Mouse (Mus musculus): ENCODE measurements around the gene Tbc1d9. TPM values are rescaled to one million over a fixed set of nuclear protein-coding genes. Genes with fewer than 3 reads are reported as not detected.

The Tbc1d9 gene
- total and polyA plus RNA-seq, 2 experiments from 2014 or later: 0.49 to 4.3 TPM

DNA sequence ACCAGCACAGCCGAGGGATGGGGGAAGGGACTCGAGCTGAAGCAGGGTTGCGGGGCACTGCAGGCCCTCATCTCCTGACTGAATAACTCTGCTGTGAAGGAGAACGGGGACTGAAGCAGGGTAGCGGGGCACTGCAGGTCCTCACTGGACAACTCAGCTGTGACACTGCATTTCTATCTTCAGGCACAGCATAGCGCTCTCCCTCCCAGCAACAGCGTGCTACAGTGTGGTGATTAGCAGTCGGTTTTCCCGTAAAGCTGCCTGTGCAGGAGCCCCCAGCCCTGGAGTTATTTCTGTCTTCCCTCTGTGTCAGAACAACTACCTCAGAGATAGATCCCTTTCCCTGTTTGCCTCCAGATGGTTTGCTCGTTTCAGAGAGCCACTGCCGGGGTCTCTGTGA is 109.3 kb downstream of the Tbc1d9 start:
- Histone ChIP-seq H3K4me1 (ENCODE audit: control insufficient read depth, insufficient read depth) (no peaks in the 10 kb centered on the region), H3K4me2 (ENCODE audit: low read depth, low read length) (peak overlapping the region; percentile 21), H3K36me3 (replicated peaks; ENCODE audit: control insufficient read depth, insufficient read depth, low read length) (no peaks in the 10 kb centered on the region), H3K9me3 (replicated peaks; ENCODE audit: control insufficient read depth, low read length) (no peaks in the 10 kb centered on the region), H3K27me3 (ENCODE audit: control insufficient read depth, insufficient read depth, low read length) (no peaks in the 10 kb centered on the region), H3K9ac (replicated peaks; ENCODE audit: low read depth, low read length) (no peak overlapping the region), H3K27ac (ENCODE audit: low read depth) (no peak overlapping the region), H3K4me3 (ENCODE audit: low read depth, low read length) (peak overlapping the region; percentile 8; the same call in 1 of the 2 replicates)
- WGBS: 27% methylated on average over 11 of the region's 11 CpGs
- ATAC-seq (ENCODE audit: insufficient read depth, low read depth) (peak; percentile 68), DNase-seq (ENCODE audit: low spot score) (peak; percentile 12)
- TF ChIP-seq CTCF (IDR thresholded peaks at IDR 0.05; ENCODE audit: low read depth) (no peak), EP300 (IDR thresholded peaks at IDR 0.05; ENCODE audit: low read depth) (no peak)

DNA sequence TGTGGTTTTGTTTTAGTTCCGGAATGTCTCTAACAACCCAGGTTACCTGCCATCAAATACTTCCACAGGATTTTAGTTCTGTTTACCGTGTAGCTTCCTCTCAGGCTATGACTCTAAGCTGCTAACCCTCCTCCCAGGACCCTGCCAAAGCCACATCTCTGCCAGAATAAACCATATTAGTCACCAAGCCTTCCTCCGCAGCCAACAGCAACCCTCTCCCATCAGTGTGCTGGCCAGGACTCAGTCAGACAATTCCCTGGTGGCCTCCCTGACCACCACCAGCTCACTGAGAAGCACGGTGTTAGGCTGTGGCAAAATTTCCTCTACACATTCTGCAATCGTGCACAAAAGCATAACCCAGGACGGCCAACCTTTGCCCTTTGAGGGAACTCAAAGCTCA is 113.3 kb downstream of the Tbc1d9 start:
- Histone ChIP-seq H3K27me3 (ENCODE audit: control insufficient read depth, insufficient read depth, low read length) (no peaks in the 10 kb centered on the region), H3K4me1 (ENCODE audit: control insufficient read depth, insufficient read depth) (no peaks in the 10 kb centered on the region), H3K9ac (replicated peaks; ENCODE audit: low read depth, low read length) (no peak overlapping the region), H3K36me3 (replicated peaks; ENCODE audit: control insufficient read depth, insufficient read depth, low read length) (no peaks in the 10 kb centered on the region), H3K4me2 (ENCODE audit: low read depth, low read length) (no peak overlapping the region), H3K4me3 (ENCODE audit: low read depth, low read length) (no peak overlapping the region), H3K9me3 (replicated peaks; ENCODE audit: control insufficient read depth, low read length) (no peaks in the 10 kb centered on the region), H3K27ac (ENCODE audit: low read depth) (no peak overlapping the region)
- DNase-seq (ENCODE audit: low spot score) (no peak), ATAC-seq (ENCODE audit: insufficient read depth, low read depth) (no peak)
- TF ChIP-seq EP300 (IDR thresholded peaks at IDR 0.05; ENCODE audit: low read depth) (no peak), CTCF (IDR thresholded peaks at IDR 0.05; ENCODE audit: low read depth) (no peak)
- 71% methylated on average over 6 of the region's 6 CpGs for WGBS

DNA sequence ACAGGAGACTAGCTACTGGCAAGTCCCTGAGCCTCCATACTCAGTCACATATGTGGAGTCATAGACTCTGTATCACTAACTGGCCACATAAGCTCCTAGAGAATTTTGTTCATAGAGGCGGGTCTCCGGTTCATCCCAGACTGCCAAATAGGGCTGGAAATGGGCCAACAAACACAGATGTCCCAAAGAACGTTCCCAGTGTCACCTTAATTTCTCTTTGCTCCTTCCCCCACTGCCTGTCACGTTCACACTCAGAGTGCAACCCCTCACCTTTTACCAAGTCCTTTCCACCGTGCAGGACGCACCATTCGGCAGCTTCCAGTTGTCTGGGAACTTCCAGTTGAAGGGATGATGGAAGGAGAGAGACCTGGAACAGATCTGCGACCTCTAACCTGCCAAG is 120.2 kb downstream of the Tbc1d9 start:
- no peak overlapping the region for H3K4me2 ChIP-seq (ENCODE audit: low read depth, low read length)
- WGBS: 68% methylated on average over 8 of the region's 8 CpGs
- ATAC-seq (ENCODE audit: insufficient read depth, low read depth) (no peak), DNase-seq (ENCODE audit: low spot score) (no peak)
- H3K36me3 ChIP-seq (replicated peaks; ENCODE audit: control insufficient read depth, insufficient read depth, low read length): no peaks in the 10 kb centered on the region
- no peak overlapping the region for H3K9ac ChIP-seq (replicated peaks; ENCODE audit: low read depth, low read length)
- peaks cover 5% of the 10 kb centered on the region; the same call in 1 of the 2 replicates for H3K4me1 ChIP-seq (ENCODE audit: control insufficient read depth, insufficient read depth)
- H3K9me3 ChIP-seq (replicated peaks; ENCODE audit: control insufficient read depth, low read length): no peaks in the 10 kb centered on the region
- no peak overlapping the region for H3K27ac ChIP-seq (ENCODE audit: low read depth)
- no peak overlapping the region for H3K4me3 ChIP-seq (ENCODE audit: low read depth, low read length)
- TF ChIP-seq CTCF (IDR thresholded peaks at IDR 0.05; ENCODE audit: low read depth) (no peak), EP300 (IDR thresholded peaks at IDR 0.05; ENCODE audit: low read depth) (no peak)
- peaks cover 11% of the 10 kb centered on the region for H3K27me3 ChIP-seq (ENCODE audit: control insufficient read depth, insufficient read depth, low read length)

DNA sequence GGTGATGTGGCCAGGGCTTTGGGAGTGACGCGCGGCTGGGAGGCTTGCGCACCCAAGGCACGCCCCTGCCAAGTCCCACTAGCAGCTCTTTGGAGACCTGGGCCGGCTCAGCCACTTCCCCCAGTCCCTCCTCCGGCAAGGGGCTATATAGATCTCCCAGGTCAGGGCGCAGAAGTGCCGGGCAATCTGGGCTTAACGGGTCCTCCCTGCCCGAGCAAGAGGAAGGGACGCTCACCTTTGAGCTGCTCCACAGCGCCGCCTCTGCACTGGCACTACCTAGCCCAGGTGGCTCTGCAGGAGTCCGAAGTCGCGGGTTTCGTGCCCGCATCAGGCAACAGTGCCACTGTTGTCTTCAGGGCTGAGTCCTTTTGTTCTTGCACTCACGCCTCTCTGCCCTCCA is 125.0 kb downstream of the Tbc1d9 start, which contains the start of gene Ucp1:
Ucp1 (plus strand) TSS at position 177 of the 400 bp plus-strand sequence.
- no peak for TF ChIP-seq EP300 (IDR thresholded peaks at IDR 0.05; ENCODE audit: low read depth)
- no peak for TF ChIP-seq CTCF (IDR thresholded peaks at IDR 0.05; ENCODE audit: low read depth)
- 2% methylated on average over 18 of the region's 20 CpGs for WGBS

DNA sequence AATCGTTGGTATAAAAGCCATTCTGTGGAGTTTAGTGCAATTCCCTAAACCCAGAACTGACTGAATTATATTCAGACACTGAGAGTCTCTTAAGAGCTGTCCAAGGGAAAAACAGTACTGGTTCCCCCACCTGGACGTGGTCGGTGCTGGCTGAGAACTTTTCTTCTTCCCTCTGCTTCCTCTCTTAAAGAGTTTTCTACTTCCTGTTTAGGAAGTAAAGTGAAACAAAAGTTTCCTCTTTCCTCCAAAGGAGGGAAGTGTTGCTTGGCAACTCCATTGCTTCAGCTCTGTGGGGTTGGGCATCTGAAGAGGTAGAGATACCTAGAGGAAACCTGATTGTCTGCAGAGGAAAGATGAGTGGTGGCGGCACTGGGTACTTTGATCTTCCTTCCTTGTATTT is 132.2 kb downstream of the Tbc1d9 start:
- Histone ChIP-seq H3K4me2 (ENCODE audit: low read depth, low read length) (no peak overlapping the region), H3K9me3 (replicated peaks; ENCODE audit: control insufficient read depth, low read length) (0 out of 2 replicates have a peak, but pooled peaks cover 6% of the 10 kb centered on the region), H3K27me3 (ENCODE audit: control insufficient read depth, insufficient read depth, low read length) (no peaks in the 10 kb centered on the region), H3K36me3 (replicated peaks; ENCODE audit: control insufficient read depth, insufficient read depth, low read length) (no peaks in the 10 kb centered on the region), H3K27ac (ENCODE audit: low read depth) (no peak overlapping the region), H3K9ac (replicated peaks; ENCODE audit: low read depth, low read length) (no peak overlapping the region), H3K4me3 (ENCODE audit: low read depth, low read length) (no peak overlapping the region), H3K4me1 (ENCODE audit: control insufficient read depth, insufficient read depth) (no peaks in the 10 kb centered on the region)
- WGBS: 53% methylated on average over 4 of the region's 4 CpGs
- no peak for TF ChIP-seq CTCF (IDR thresholded peaks at IDR 0.05; ENCODE audit: low read depth)
- TF ChIP-seq EP300 (IDR thresholded peaks at IDR 0.05; ENCODE audit: low read depth): no peak
- no peak for ATAC-seq (ENCODE audit: insufficient read depth, low read depth)
- DNase-seq (ENCODE audit: low spot score): no peak

More for the DNA sequence above, 125.0 kb downstream of the Tbc1d9 start, which contains the start of gene Ucp1:
- Histone ChIP-seq H3K4me1 (ENCODE audit: control insufficient read depth, insufficient read depth) (peaks cover 6% of the 10 kb centered on the region; the same call in 1 of the 2 replicates), H3K27ac (ENCODE audit: low read depth) (no peak within 1 kb of the TSS), H3K4me2 (ENCODE audit: low read depth, low read length) (peak within 1 kb of the TSS; percentile 54), H3K9me3 (replicated peaks; ENCODE audit: control insufficient read depth, low read length) (no peaks in the 10 kb centered on the region), H3K9ac (replicated peaks; ENCODE audit: low read depth, low read length) (no peak within 1 kb of the TSS), H3K36me3 (replicated peaks; ENCODE audit: control insufficient read depth, insufficient read depth, low read length) (no peaks in the 10 kb centered on the region), H3K4me3 (ENCODE audit: low read depth, low read length) (peak within 1 kb of the TSS; percentile 26), H3K27me3 (ENCODE audit: control insufficient read depth, insufficient read depth, low read length) (peaks cover 16% of the 10 kb centered on the region)
- ATAC-seq (ENCODE audit: insufficient read depth, low read depth) (no peak), DNase-seq (ENCODE audit: low spot score) (no peak)

DNA sequence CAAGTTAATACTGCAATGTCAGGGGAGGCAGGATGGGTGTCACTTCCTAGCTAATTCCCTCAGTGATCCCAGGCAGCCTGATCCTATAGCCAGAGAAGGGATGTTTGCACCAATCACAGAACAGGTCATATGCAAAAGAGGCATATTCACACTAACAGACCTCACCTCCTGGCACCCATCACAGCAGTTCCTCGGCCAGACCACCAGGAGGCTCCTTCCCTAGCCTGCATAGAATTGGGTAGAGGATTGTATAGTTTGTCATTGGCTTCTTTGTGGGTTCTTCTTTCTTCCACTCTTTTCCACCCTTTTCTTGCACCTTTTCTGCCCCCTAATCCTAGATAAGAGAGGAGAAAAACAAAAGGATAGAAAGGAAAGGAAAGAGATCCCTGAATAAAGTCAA is 135.0 kb downstream of the Tbc1d9 start:
- ATAC-seq (ENCODE audit: insufficient read depth, low read depth) (no peak), DNase-seq (ENCODE audit: low spot score) (no peak)
- no peaks in the 10 kb centered on the region for H3K36me3 ChIP-seq (replicated peaks; ENCODE audit: control insufficient read depth, insufficient read depth, low read length)

More for the DNA sequence above, 135.0 kb downstream of the Tbc1d9 start:
- Histone ChIP-seq H3K4me2 (ENCODE audit: low read depth, low read length) (no peak overlapping the region), H3K9me3 (replicated peaks; ENCODE audit: control insufficient read depth, low read length) (0 out of 2 replicates have a peak, but pooled peaks cover 6% of the 10 kb centered on the region), H3K4me1 (ENCODE audit: control insufficient read depth, insufficient read depth) (no peaks in the 10 kb centered on the region), H3K9ac (replicated peaks; ENCODE audit: low read depth, low read length) (no peak overlapping the region), H3K27ac (ENCODE audit: low read depth) (no peak overlapping the region), H3K27me3 (ENCODE audit: control insufficient read depth, insufficient read depth, low read length) (no peaks in the 10 kb centered on the region), H3K4me3 (ENCODE audit: low read depth, low read length) (no peak overlapping the region)
- TF ChIP-seq CTCF (IDR thresholded peaks at IDR 0.05; ENCODE audit: low read depth): peak; percentile 19; the same call in 1 of the 2 replicates
- no peak for TF ChIP-seq EP300 (IDR thresholded peaks at IDR 0.05; ENCODE audit: low read depth)
- WGBS: 47% methylated on average over 1 of the region's 1 CpGs

Data from heart, postnatal 0 days (tissue).